Mouse (Mus musculus) small intestine, adult 2 months (tissue): ENCODE data around the gene Pnpla3. TPM values are rescaled to one million over a fixed set of nuclear protein-coding genes. Genes with fewer than 3 reads are reported as not detected.

Source experiments
- H3K27ac ChIP-seq: fragments of 200-500 bp; 2 replicates; pipeline ENCODE4 v1.5.1; 2012; ENCODE audit warnings: low read depth, low read length, control low read depth, inconsistent platforms; ENCODE audit not compliant: insufficient read depth
- H3K27me3 ChIP-seq: fragments of 200-500 bp; 2 replicates; pipeline ENCODE4 v1.6.1; 2012; ENCODE audit warnings: mild to moderate bottlenecking, moderate library complexity, low read length, inconsistent platforms; ENCODE audit not compliant: control insufficient read depth, insufficient read depth
- H3K36me3 ChIP-seq: fragments of 200-500 bp; 2 replicates; pipeline ENCODE4 v1.6.1; 2012; ENCODE audit warnings: mild to moderate bottlenecking, low read length, control low read depth, inconsistent platforms; ENCODE audit not compliant: control insufficient read depth, insufficient read depth
- H3K4me1 ChIP-seq: fragments of 200-500 bp; 2 replicates; pipeline ENCODE4 v1.6.1; 2012; ENCODE audit warnings: low read length, inconsistent platforms, mixed read lengths; ENCODE audit not compliant: control insufficient read depth, insufficient read depth, insufficient read length
- H3K4me3 ChIP-seq: fragments of 200-500 bp; 2 replicates; pipeline ENCODE4 v1.5.1; 2012; ENCODE audit warnings: low read depth, mild to moderate bottlenecking, control low read depth, inconsistent platforms, low read length, moderate library complexity
- CTCF ChIP-seq: fragments of 200-500 bp; IDR thresholded peaks from 2 replicates; pipeline ENCODE4 v1.5.1; 2012; ENCODE audit warnings: low read depth, mild to moderate bottlenecking, control low read depth, inconsistent platforms, low read length, moderate library complexity, mixed read lengths; ENCODE audit not compliant: insufficient replicate concordance, insufficient read length; ENCODE audit errors: extremely low read depth
- POLR2A ChIP-seq: fragments of 200-500 bp; IDR thresholded peaks from 2 replicates; pipeline ENCODE4 v1.6.1; 2012; ENCODE audit warnings: low read depth, mild to moderate bottlenecking, control low read depth, inconsistent platforms, low read length, moderate library complexity
- WGBS: fragments of 180-500 bp; shearing (Covaris S2); methylation state at CpG from one replicate; pipeline ENCODE4 v1.1.7; 2018; 5-methylcytosine and 5-hydroxymethylcytosine counted together
- polyA plus RNA-seq: library from polyadenylated mRNA; depleted of rRNA; stranded (reverse); fragments of >200 nt; gene quantifications from 2 replicates; pipeline ENCODE4 v1.2.3, GENCODE M21; 2012

The Pnpla3 gene
- polyA plus RNA-seq, 1 experiment, result 0.80 TPM

GRCm38 (mm10) chr15:84226918-84227317 lies 59.3 kb downstream of the Pnpla3 start:
- Histone ChIP-seq H3K4me3 (no peak overlapping the region), H3K4me1 (peaks cover under 1% of the 10 kb centered on the region; the same call in 1 of the 2 replicates), H3K27me3 (peaks cover 2% of the 10 kb centered on the region; the same call in 1 of the 2 replicates), H3K36me3 (no peaks in the 10 kb centered on the region), H3K27ac (no peak overlapping the region)
- WGBS, result 88% methylated on average over 15 of the region's 15 CpGs
- TF ChIP-seq CTCF (no peak), POLR2A (no peak)

GRCm38 (mm10) chr15:84230661-84231060 lies 63.0 kb downstream of the Pnpla3 start:
- H3K4me3 ChIP-seq, result no peak overlapping the region
- no peaks in the 10 kb centered on the region for H3K36me3 ChIP-seq
- peaks cover 4% of the 10 kb centered on the region for H3K27me3 ChIP-seq
- WGBS, result 22% methylated on average over 5 of the region's 5 CpGs
- no peak for TF ChIP-seq POLR2A
- TF ChIP-seq CTCF, result no peak
- H3K4me1 ChIP-seq, result peaks cover 4% of the 10 kb centered on the region
- no peak overlapping the region for H3K27ac ChIP-seq

GRCm38 (mm10) chr15:84231113-84231712 lies 63.6 kb downstream of the Pnpla3 start:
- H3K27me3 ChIP-seq, result peaks cover 4% of the 10 kb centered on the region
- TF ChIP-seq POLR2A (no peak), CTCF (no peak)
- no peaks in the 10 kb centered on the region for H3K36me3 ChIP-seq
- H3K4me3 ChIP-seq, result peak overlapping the region; percentile 64
- WGBS, result 10% methylated on average over 16 of the region's 16 CpGs
- H3K4me1 ChIP-seq, result peaks cover 4% of the 10 kb centered on the region
- H3K27ac ChIP-seq, result peak overlapping the region; percentile 17; the same call in 1 of the 2 replicates

GRCm38 (mm10) chr15:84231721-84232561 lies 64.3 kb downstream of the Pnpla3 start, which contains the start of gene Parvb:
TSS of gene Parvb (plus strand) at chr15:84232043.
- TF ChIP-seq CTCF, result no peak
- TF ChIP-seq POLR2A, result no peak
- Histone ChIP-seq H3K36me3 (no peaks in the 10 kb centered on the region), H3K27me3 (peaks cover 4% of the 10 kb centered on the region), H3K4me3 (peak within 1 kb of the TSS; percentile 64), H3K27ac (peak within 1 kb of the TSS; percentile 53), H3K4me1 (peaks cover 4% of the 10 kb centered on the region)
- WGBS, result 3% methylated on average over 53 of the region's 53 CpGs

DNA sequence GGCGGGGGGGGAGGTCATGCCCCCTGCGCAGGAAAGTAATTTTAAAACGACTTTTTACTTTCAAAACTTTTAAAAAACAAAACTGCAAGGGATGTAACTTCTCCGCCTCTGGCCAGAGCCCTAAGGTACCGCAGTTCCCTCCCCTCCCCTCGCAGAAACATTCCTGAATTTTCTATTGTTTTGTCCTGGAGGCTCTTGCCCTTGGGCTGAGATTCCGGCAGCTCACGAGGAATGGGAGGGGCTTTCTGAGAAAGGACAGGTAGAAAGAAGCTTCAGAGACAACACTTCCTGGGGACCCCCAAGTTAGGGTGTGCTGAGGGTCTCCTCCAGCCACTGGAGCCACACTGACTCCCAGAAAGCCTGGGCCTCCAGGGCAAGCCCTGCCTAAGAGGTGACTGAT lies 65.0 kb downstream of the Pnpla3 start:
- H3K27me3 ChIP-seq, result peaks cover 4% of the 10 kb centered on the region
- WGBS, result 45% methylated on average over 8 of the region's 8 CpGs
- no peak overlapping the region for H3K27ac ChIP-seq
- H3K4me3 ChIP-seq, result peak overlapping the region; percentile 25
- TF ChIP-seq CTCF (no peak), POLR2A (no peak)
- H3K36me3 ChIP-seq, result no peaks in the 10 kb centered on the region
- peaks cover 4% of the 10 kb centered on the region for H3K4me1 ChIP-seq

DNA sequence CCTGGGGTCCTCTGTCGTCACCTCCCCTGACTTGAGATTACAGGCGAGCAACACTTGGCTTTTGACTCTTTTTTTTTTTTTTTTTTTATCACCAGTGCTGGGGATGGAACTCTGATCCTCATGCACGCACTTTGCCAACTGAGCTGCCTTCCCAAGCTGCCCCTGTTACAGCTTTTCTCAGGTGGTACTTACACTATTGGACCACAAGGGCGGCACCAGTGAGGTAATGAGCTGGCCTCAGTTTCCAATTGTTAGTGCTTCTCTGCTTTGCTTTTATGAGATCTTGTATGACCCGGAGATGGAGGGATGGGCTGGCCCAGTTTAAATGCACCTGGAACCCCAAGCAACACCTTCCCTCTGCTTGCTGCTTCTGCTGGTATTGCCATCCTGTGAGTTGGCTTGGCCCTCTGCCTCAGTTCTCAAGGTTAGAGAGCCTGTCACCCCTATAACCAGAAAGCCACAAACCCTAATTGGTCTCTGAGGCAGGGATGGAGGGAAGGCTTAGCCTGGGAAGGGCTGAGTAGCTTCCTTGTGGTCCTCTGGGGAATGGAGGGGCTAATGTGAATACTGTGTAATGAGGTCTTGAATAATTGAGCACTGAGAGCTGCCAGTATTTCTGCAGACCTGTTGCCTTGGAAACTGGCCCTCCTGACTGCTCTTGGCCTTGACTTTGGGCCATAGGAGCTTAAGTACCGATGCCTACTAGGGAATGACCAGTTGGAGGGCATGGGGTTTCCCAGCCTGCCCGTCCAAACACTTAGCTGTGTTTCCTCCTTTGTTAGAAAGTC lies 67.4 kb downstream of the Pnpla3 start:
- peak overlapping the region; percentile 31 for H3K27ac ChIP-seq
- H3K27me3 ChIP-seq, result peaks cover 8% of the 10 kb centered on the region
- H3K36me3 ChIP-seq, result no peaks in the 10 kb centered on the region
- WGBS, result 75% methylated on average over 7 of the region's 7 CpGs
- H3K4me1 ChIP-seq, result peaks cover 4% of the 10 kb centered on the region
- no peak overlapping the region for H3K4me3 ChIP-seq
- TF ChIP-seq POLR2A (no peak), CTCF (no peak)
